Mouse (Mus musculus) right cerebral cortex, postnatal 10 days (tissue): ENCODE measurements around the gene Cnnm1.

Experiments
- DNase-seq, 2 experiments: peaks; one replicate each; pipeline ENCODE4 v3.0.0; 2021; ENCODE audit warnings: low spot score in 2 of 2

The Cnnm1 gene

DNA sequence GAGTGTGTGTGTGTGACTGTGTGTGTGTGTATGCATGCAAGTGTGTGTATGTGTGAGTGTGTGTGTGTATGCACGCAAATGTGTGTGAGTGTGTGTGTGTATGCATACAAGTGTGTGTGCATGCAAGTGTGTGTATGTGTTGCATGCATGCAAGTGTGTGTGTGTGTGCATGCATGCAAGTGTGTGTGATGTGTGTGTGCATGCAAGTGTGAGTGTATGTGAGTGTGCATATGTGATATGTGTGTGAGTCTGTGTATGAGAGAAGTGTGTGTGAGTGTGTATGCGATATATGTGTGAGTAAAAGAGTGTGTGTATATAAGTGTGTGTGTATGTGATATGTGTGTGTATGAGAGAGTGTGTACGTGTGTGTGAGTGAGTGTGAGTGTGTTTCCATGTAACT is 95.1 kb downstream of the Cnnm1 start:
- no peak for DNase-seq

DNA sequence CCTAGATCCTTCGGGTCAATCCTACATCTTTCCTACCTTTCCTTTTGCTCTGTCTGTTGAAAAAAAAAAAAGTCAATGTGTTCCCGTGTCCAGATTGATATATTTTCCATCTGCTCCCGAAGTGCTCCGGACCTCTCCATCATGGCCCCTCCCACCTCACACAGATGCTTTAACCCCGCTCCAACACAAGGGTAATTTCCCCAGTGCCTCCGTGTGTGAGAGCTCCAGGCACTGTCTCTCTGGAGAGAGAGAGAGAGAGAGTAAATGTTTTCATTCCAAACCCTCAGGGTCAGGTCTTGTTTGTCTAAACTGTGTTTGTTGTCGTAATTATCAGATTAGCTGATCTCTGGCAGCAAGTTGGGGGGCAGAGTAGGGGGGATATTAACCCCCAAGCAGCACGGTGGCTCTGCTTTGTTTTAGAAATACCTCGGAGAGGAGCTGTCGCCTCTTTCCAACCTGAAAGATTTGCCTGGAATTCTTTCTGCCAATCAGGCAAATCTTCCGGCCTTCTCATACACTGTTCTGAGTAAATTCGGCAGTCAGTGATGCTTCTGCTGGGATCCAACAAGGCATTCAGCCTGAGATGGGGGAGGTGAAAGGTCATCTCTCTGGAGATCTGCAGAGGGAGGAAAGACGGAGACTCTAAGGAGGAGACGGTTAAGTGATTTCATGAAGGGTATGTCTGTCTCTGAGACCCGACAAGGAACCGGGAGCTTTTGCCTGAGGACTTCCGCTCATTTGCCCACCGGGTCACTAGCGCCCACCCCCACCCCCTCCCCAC is 106.3 kb downstream of the Cnnm1 start:
- no peak for DNase-seq
